Mouse (Mus musculus): ENCODE data around the gene Tril.

GRCm38 (mm10) chr6:53821041-53821501, 441 bp upstream of the Tril start:
- TF ChIP-seq FLI1 (IDR thresholded peaks at IDR 0.05; ENCODE audit: low read length) (no peak), GATA1 (IDR thresholded peaks at IDR 0.05; ENCODE audit: borderline replicate concordance, low read length) (no peak)

Measured in megakaryocyte, embryonic 14.5 days (primary cell).